Mouse (Mus musculus) neural tube, embryonic 11.5 days (tissue): ENCODE results near the gene Errfi1. TPM values are rescaled to one million over a fixed set of nuclear protein-coding genes. Genes with fewer than 3 reads are reported as not detected.
"Not testable (repeated sequence)": the region's sequence is repeated elsewhere in the genome, so short reads cannot be mapped to it uniquely, and the experiment has no call there.

Experiments used
- ATAC-seq: fragments of 200-750 bp; cut with Nextera tagmentation; 2 replicates; pipeline ENCODE4 v1.8.0; 2017; ENCODE audit warnings: moderate number of reproducible peaks, mild to moderate bottlenecking, moderate TSS enrichment, moderate library complexity; ENCODE audit not compliant: insufficient read depth, low FRiP score, low TSS enrichment
- DNase-seq: peaks from one replicate; pipeline ENCODE4 v3.0.0-alpha.2; 2015; ENCODE audit warnings: low spot score
- H3K27ac ChIP-seq: fragments of 300-500 bp; sonication (generic); 2 replicates; pipeline ENCODE4 v1.5.1; 2014; ENCODE audit warnings: low read depth, mild to moderate bottlenecking, low read length
- H3K27me3 ChIP-seq: fragments of 300-500 bp; sonication (generic); 2 replicates; pipeline ENCODE4 v1.6.1; 2014; ENCODE audit warnings: mild to moderate bottlenecking, low read length, mixed read lengths; ENCODE audit not compliant: control insufficient read depth, insufficient read depth
- H3K36me3 ChIP-seq: fragments of 300-500 bp; sonication (generic); 2 replicates; pipeline ENCODE4 v1.6.1; 2014; ENCODE audit warnings: mild to moderate bottlenecking, low read length, moderate library complexity, mixed read lengths; ENCODE audit not compliant: control insufficient read depth, insufficient read depth
- H3K4me1 ChIP-seq: fragments of 300-500 bp; sonication (generic); 2 replicates; pipeline ENCODE4 v1.6.1; 2014; ENCODE audit warnings: low read length, mixed read lengths; ENCODE audit not compliant: control insufficient read depth, insufficient read depth
- H3K4me2 ChIP-seq: fragments of 300-500 bp; sonication (generic); 2 replicates; pipeline ENCODE4 v1.6.1; 2014; ENCODE audit warnings: low read depth, mild to moderate bottlenecking, moderate library complexity
- H3K4me3 ChIP-seq: fragments of 300-500 bp; sonication (generic); 2 replicates; pipeline ENCODE4 v1.5.1; 2014; ENCODE audit warnings: low read depth, low read length
- H3K9ac ChIP-seq: fragments of 300-500 bp; sonication (generic); 2 replicates; pipeline ENCODE4 v1.6.1; 2014; ENCODE audit warnings: mild to moderate bottlenecking, low read length
- H3K9me3 ChIP-seq: fragments of 300-500 bp; sonication (generic); 2 replicates; pipeline ENCODE4 v1.6.1; 2016; ENCODE audit warnings: low read length; ENCODE audit not compliant: control insufficient read depth
- WGBS: fragments of 180-500 bp; shearing (Covaris S2); extraction: QIAGEN DNeasy Blood & Tissue Kit; methylation state at CpG from one replicate; pipeline ENCODE4 v1.1.7; 2014; 5-methylcytosine and 5-hydroxymethylcytosine counted together
- polyA plus RNA-seq: library from polyadenylated mRNA; unstranded; fragments of >200 nt; fragmentation: Nextera tagmentation; extraction: Ambion mirVana; gene quantifications from 2 replicates; pipeline ENCODE4 v1.2.1, GENCODE M21; 2014

Errfi1 gene
- polyA plus RNA-seq, 1 experiment from 2014 or later, result 63.7 TPM

DNA sequence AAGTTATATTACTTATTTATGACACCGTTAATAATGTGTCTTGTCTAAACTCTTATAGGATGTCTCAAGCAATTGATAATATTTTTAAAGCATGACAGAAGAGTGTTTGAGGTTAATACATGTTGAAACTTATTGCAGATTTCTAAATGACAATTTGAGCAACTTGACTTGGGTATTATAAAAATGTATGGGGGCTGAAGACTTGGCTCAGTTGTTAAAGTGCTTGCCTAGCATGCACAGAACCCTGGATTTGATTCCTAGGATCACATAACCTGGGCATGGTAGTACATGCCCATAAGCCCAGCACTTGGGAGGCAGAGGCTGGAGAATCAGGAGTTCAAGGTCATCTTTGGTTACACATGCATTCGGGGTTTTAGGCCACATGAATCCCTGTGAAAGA lies 15.1 kb downstream of the Errfi1 start:
- no peak for ATAC-seq
- H3K36me3 ChIP-seq, result peaks cover 9% of the 10 kb centered on the region
- no peaks in the 10 kb centered on the region for H3K27me3 ChIP-seq
- H3K4me1 ChIP-seq, result peaks cover 14% of the 10 kb centered on the region
- DNase-seq, result no peak
- H3K9ac ChIP-seq, result no peak overlapping the region
- no peak overlapping the region for H3K27ac ChIP-seq
- H3K4me3 ChIP-seq, result no peak overlapping the region
- 90% methylated on average over 2 of the region's 2 CpGs for WGBS
- H3K4me2 ChIP-seq, result no peak overlapping the region
- no peaks in the 10 kb centered on the region for H3K9me3 ChIP-seq

- 72% methylated on average over 17 of the region's 17 CpGs for WGBS
- no peaks in the 10 kb centered on the region for H3K9me3 ChIP-seq
These were observed 15.8 kb downstream of the Errfi1 start for GRCm38 (mm10) chr4:150869276-150870197.

DNA sequence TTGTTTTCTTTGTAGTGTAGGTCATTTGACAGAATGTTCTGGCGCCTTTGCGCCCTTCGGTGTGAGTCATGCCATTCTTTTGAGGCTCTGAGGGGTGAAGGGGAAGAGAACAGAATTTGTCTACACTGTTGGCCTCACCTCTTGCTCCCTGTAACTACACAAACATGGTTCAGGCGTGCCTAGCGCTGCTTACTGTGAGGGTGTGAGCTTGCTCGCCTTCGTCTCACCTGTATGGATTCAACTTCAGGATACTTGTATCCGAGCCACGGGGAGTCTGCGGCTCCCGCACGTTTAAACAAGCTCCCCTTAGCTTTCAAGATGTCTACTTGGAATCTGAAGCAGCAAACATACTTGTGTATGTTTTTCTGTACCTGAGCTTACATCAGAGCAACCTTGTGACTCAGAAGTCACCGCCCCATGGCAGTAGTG lies 17.3 kb downstream of the Errfi1 start:
- 89% methylated on average over 13 of the region's 13 CpGs for WGBS
- no peak overlapping the region for H3K4me3 ChIP-seq
- H3K9ac ChIP-seq, result no peak overlapping the region
- peaks cover 14% of the 10 kb centered on the region for H3K4me1 ChIP-seq
- ATAC-seq (no peak), DNase-seq (no peak)
- H3K36me3 ChIP-seq, result peaks cover 8% of the 10 kb centered on the region
- H3K4me2 ChIP-seq, result no peak overlapping the region
- no peaks in the 10 kb centered on the region for H3K9me3 ChIP-seq
- H3K27ac ChIP-seq, result no peak overlapping the region
- H3K27me3 ChIP-seq, result no peaks in the 10 kb centered on the region

More at GRCm38 (mm10) chr4:150869276-150870197, 15.8 kb downstream of the Errfi1 start:
- H3K9ac ChIP-seq, result no peak overlapping the region
- no peak for DNase-seq
- H3K36me3 ChIP-seq, result peaks cover 9% of the 10 kb centered on the region
- H3K27me3 ChIP-seq, result no peaks in the 10 kb centered on the region
- H3K27ac ChIP-seq, result no peak overlapping the region
- no peak overlapping the region for H3K4me3 ChIP-seq
- H3K4me2 ChIP-seq, result no peak overlapping the region
- no peak for ATAC-seq
- H3K4me1 ChIP-seq, result peaks cover 14% of the 10 kb centered on the region

DNA sequence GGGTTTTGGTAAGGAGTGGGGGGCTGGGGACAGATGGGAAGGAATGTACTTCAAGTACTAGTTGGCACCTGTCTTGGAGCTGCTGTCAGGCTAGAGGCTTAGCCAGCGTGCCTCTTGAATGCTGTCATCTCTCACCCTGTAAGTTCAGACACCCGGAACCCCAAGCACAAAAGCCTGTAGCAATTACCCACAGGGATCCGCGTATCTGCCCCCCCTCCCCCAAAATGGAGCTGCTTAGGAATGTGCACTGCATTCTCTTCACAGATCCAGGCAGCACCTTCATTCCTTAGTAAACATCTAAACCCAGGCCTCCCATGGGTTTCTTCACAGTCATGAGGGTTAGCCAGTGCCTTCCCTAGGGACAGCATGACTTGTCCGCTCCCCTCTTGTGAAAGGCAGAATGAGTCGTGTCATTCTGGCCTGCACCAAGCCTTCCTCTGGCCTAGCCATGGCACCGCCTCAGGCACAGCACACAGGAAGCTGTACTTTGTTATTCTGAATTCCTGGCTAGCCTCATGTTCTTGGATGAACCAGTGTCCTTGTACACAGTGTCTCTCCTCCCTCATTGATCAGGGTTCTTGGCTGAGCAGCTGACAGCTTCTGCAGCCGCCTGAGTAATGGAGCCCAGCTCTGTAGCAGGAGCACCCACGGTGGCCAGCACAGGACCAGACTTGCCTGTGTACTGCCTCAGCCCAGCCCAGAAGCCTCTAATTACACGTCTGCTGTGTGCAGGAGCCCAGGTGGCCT lies 17.8 kb downstream of the Errfi1 start:
- DNase-seq (peak; percentile 34), ATAC-seq (no peak)
- Histone ChIP-seq H3K9me3 (no peaks in the 10 kb centered on the region), H3K9ac (peak overlapping the region; percentile 14; the same call in 1 of the 2 replicates), H3K27me3 (no peaks in the 10 kb centered on the region), H3K4me3 (no peak overlapping the region), H3K27ac (peak overlapping the region; percentile 49), H3K4me1 (peaks cover 14% of the 10 kb centered on the region), H3K4me2 (no peak overlapping the region), H3K36me3 (peaks cover 4% of the 10 kb centered on the region)
- 37% methylated on average over 10 of the region's 10 CpGs for WGBS

GRCm38 (mm10) chr4:150872139-150872651 lies 18.5 kb downstream of the Errfi1 start:
- Histone ChIP-seq H3K4me2 (no peak overlapping the region), H3K9ac (peak overlapping the region; percentile 14; the same call in 1 of the 2 replicates), H3K27ac (peak overlapping the region; percentile 49), H3K36me3 (no peaks in the 10 kb centered on the region), H3K27me3 (no peaks in the 10 kb centered on the region), H3K4me1 (peaks cover 14% of the 10 kb centered on the region), H3K4me3 (no peak overlapping the region), H3K9me3 (no peaks in the 10 kb centered on the region)
- no peak for DNase-seq
- ATAC-seq, result no peak
- 43% methylated on average over 9 of the region's 9 CpGs for WGBS

GRCm38 (mm10) chr4:150872681-150873080 lies 19.0 kb downstream of the Errfi1 start:
- Histone ChIP-seq H3K4me3 (no peak overlapping the region), H3K27ac (no peak overlapping the region), H3K4me1 (peaks cover 14% of the 10 kb centered on the region), H3K9me3 (no peaks in the 10 kb centered on the region), H3K9ac (no peak overlapping the region), H3K27me3 (no peaks in the 10 kb centered on the region), H3K4me2 (no peak overlapping the region), H3K36me3 (no peaks in the 10 kb centered on the region)
- 89% methylated on average over 8 of the region's 8 CpGs for WGBS
- no peak for ATAC-seq
- no peak for DNase-seq

- peaks cover 14% of the 10 kb centered on the region for H3K4me1 ChIP-seq
- not testable (repeated sequence) for H3K4me2 ChIP-seq, H3K27ac ChIP-seq, H3K36me3 ChIP-seq, DNase-seq, H3K9ac ChIP-seq, ATAC-seq, H3K4me3 ChIP-seq, H3K27me3 ChIP-seq
- 80% methylated on average over 4 of the region's 4 CpGs for WGBS
- peaks cover 11% of the 10 kb centered on the region; the same call in 1 of the 2 replicates for H3K9me3 ChIP-seq
These were observed 20.7 kb downstream of the Errfi1 start for GRCm38 (mm10) chr4:150874416-150874815.

DNA sequence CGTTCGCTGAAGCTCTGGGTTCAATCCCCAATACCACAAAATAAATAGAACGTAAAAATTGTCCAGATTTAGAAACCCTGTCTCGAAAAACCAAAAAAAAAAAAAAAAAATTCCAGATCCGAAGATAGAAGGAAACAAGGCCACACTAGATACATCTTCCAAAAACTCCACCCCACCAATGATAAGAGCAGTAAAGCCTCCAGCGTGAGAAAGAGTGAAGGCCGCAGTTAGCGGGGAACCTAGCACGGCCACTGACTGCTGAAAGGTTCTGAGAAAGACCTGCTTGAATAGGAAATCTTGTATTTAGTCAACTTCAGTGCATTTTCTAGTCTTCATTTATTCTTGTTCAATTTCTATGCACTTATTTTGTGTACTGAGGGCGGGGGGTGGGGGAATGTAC lies 21.7 kb downstream of the Errfi1 start:
- H3K27ac ChIP-seq, result no peak overlapping the region
- no peak overlapping the region for H3K9ac ChIP-seq
- WGBS, result 90% methylated on average over 10 of the region's 10 CpGs
- ATAC-seq (no peak), DNase-seq (no peak)
- H3K4me1 ChIP-seq, result peaks cover 14% of the 10 kb centered on the region
- no peaks in the 10 kb centered on the region for H3K36me3 ChIP-seq
- no peak overlapping the region for H3K4me2 ChIP-seq
- H3K9me3 ChIP-seq, result peaks cover 13% of the 10 kb centered on the region; the same call in 1 of the 2 replicates
- H3K4me3 ChIP-seq, result no peak overlapping the region
- H3K27me3 ChIP-seq, result no peaks in the 10 kb centered on the region
